In genomic region chr19:46952986-46953385, GRCm38 (mm10) we compare ENCODE assay signal across 29 mouse cellular contexts.
DNase-seq lines count a peak whose midpoint lies in the region; ATAC-seq and TF ChIP-seq lines count a peak whose summit lies in the region.
"Had no signal": no experiment of that assay in that cellular context is flagged by ENCODE, and none has a peak within 500 bp of the region (broad histone marks: within the 10 kb centered on the region; RNA-seq: fewer than 3 reads in every experiment).

No protein-coding gene starts in this region.

- no peak for TF ChIP-seq POLR2A in limb, embryonic 14.5 days (IDR thresholded peaks at IDR 0.05; ENCODE audit: borderline replicate concordance, extremely low read depth, insufficient read depth, insufficient read length)

- H3K4me1 ChIP-seq in midbrain, postnatal 0 days (ENCODE audit: insufficient read depth, low read length) = no peaks in the 10 kb centered on the region; the same call in 1 of the 2 replicates
- no peaks in the 10 kb centered on the region for H3K4me1 ChIP-seq in midbrain, embryonic 13.5 days (replicated peaks)
- H3K4me1 ChIP-seq in limb, embryonic 14.5 days (ENCODE audit: control insufficient read depth, insufficient read depth, low read length) = peaks cover 3% of the 10 kb centered on the region; the same call in 1 of the 2 replicates
- H3K4me1 ChIP-seq: hindbrain, embryonic 10.5 days; intestine, embryonic 15.5 days had no signal

- no peak for ATAC-seq in midbrain, postnatal 0 days (ENCODE audit: low FRiP score)
- ATAC-seq in midbrain, embryonic 13.5 days = no peak
- no peak for ATAC-seq in limb, embryonic 14.5 days (ENCODE audit: low FRiP score, low read depth)
- ATAC-seq: forebrain, embryonic 14.5 days; hindbrain, embryonic 16.5 days; intestine, embryonic 15.5 days; midbrain, embryonic 15.5 days; Patski had no signal

- intact Hi-C loops in heart, postnatal 25 days (cut with DNase I) = no loop called here

- H3K27ac ChIP-seq in layer of hippocampus, adult 2 months = peak overlapping the region; percentile 40; the same call in 1 of the 2 replicates
- H3K27ac ChIP-seq in midbrain, postnatal 0 days (ENCODE audit: low read depth, low read length) = no peak overlapping the region
- no peak overlapping the region for H3K27ac ChIP-seq in midbrain, embryonic 13.5 days
- peak overlapping the region; percentile 48 for H3K27ac ChIP-seq in limb, embryonic 14.5 days (replicated peaks; ENCODE audit: low read depth, low read length)
- H3K27ac ChIP-seq: embryonic facial prominence, embryonic 13.5 days; hindbrain, embryonic 10.5 days; intestine, embryonic 15.5 days; midbrain, embryonic 15.5 days; stomach, postnatal 0 days had no signal

- peak; percentile 67 for DNase-seq in heart, adult 11 months
- DNase-seq in heart, postnatal 25 days (ENCODE audit: low spot score) = no peak
- DNase-seq in layer of hippocampus, adult 2 months (ENCODE audit: low spot score in 2 of 2) = no peak
- DNase-seq in layer of hippocampus, adult 9-11 months = no peak
- no peak for DNase-seq in midbrain, postnatal 0 days (ENCODE audit: low spot score)
- DNase-seq in limb, embryonic 14.5 days (ENCODE audit: low spot score) = no peak
- DNase-seq in right cerebral cortex, postnatal 36 days (ENCODE audit: low spot score in 2 of 2) = no peak
- DNase-seq: adrenal gland, adult 2 months; B cell, adult 2 months; cerebellum, adult 11 months; cerebellum, postnatal 10 days; gastrocnemius, postnatal 14 days; kidney, adult 8-10 months; kidney, postnatal 10 days; lung, postnatal 4 days had no signal

- H3K36me3 ChIP-seq in midbrain, postnatal 0 days (ENCODE audit: insufficient read depth, low read length) = peaks cover 5% of the 10 kb centered on the region
- H3K36me3 ChIP-seq in midbrain, embryonic 13.5 days = peaks cover 17% of the 10 kb centered on the region
- peaks cover 13% of the 10 kb centered on the region for H3K36me3 ChIP-seq in limb, embryonic 14.5 days (ENCODE audit: control insufficient read depth, insufficient read depth, low read length)
- H3K36me3 ChIP-seq: midbrain, embryonic 15.5 days had no signal

- H3K9ac ChIP-seq in midbrain, postnatal 0 days (replicated peaks; ENCODE audit: low read length, poor library complexity, severe bottlenecking) = no peak overlapping the region
- H3K9ac ChIP-seq in midbrain, embryonic 13.5 days (replicated peaks) = no peak overlapping the region
- no peak overlapping the region for H3K9ac ChIP-seq in limb, embryonic 14.5 days (ENCODE audit: low read depth, low read length, severe bottlenecking)
- H3K9ac ChIP-seq: embryonic facial prominence, embryonic 13.5 days; intestine, embryonic 15.5 days; midbrain, embryonic 15.5 days had no signal

- no peak overlapping the region for H3K4me2 ChIP-seq in midbrain, postnatal 0 days (ENCODE audit: low read depth, low read length, poor library complexity, severe bottlenecking)
- no peak overlapping the region for H3K4me2 ChIP-seq in midbrain, embryonic 13.5 days (replicated peaks)
- no peak overlapping the region for H3K4me2 ChIP-seq in limb, embryonic 14.5 days (replicated peaks; ENCODE audit: low read depth, low read length, severe bottlenecking)
- H3K4me2 ChIP-seq: embryonic facial prominence, embryonic 13.5 days; heart, embryonic 11.5 days; intestine, embryonic 15.5 days; midbrain, embryonic 15.5 days had no signal

- 64% methylated on average over 5 of the region's 5 CpGs for WGBS in midbrain, postnatal 0 days
- WGBS in midbrain, embryonic 13.5 days = 82% methylated on average over 5 of the region's 5 CpGs
- 65% methylated on average over 5 of the region's 5 CpGs for WGBS in limb, embryonic 14.5 days

- H3K9me3 ChIP-seq in midbrain, postnatal 0 days (ENCODE audit: low read length) = no peaks in the 10 kb centered on the region
- H3K9me3 ChIP-seq in midbrain, embryonic 13.5 days = no peaks in the 10 kb centered on the region
- H3K9me3 ChIP-seq in limb, embryonic 14.5 days (ENCODE audit: control insufficient read depth, low read length) = no peaks in the 10 kb centered on the region
- H3K9me3 ChIP-seq: embryonic facial prominence, embryonic 13.5 days; G1E; hindbrain, embryonic 10.5 days; intestine, embryonic 15.5 days; midbrain, embryonic 15.5 days had no signal

- no peak overlapping the region for H3K4me3 ChIP-seq in layer of hippocampus, adult 2 months
- no peak overlapping the region for H3K4me3 ChIP-seq in midbrain, postnatal 0 days (ENCODE audit: low read depth, low read length)
- H3K4me3 ChIP-seq in midbrain, embryonic 13.5 days (replicated peaks) = no peak overlapping the region
- no peak overlapping the region for H3K4me3 ChIP-seq in limb, embryonic 14.5 days (replicated peaks; ENCODE audit: low read length)
- H3K4me3 ChIP-seq: embryonic facial prominence, embryonic 13.5 days; erythroblast, embryonic 14.5 days; hindbrain, embryonic 10.5 days; intestine, embryonic 15.5 days; midbrain, embryonic 15.5 days; myocyte had no signal

- peak; percentile 62 for TF ChIP-seq CTCF in layer of hippocampus, adult 2 months (conservative IDR thresholded peaks at IDR 0.05)
- TF ChIP-seq CTCF in midbrain, postnatal 0 days (IDR thresholded peaks at IDR 0.05) = 0 out of 2 replicates have a peak, but pooled peaks have one; percentile 21

- H3K27me3 ChIP-seq in midbrain, postnatal 0 days (ENCODE audit: insufficient read depth, low read length) = no peaks in the 10 kb centered on the region
- H3K27me3 ChIP-seq in midbrain, embryonic 13.5 days = no peaks in the 10 kb centered on the region
- H3K27me3 ChIP-seq in limb, embryonic 14.5 days (ENCODE audit: control insufficient read depth, insufficient read depth, low read length) = no peaks in the 10 kb centered on the region
- H3K27me3 ChIP-seq: CH12.LX; embryonic facial prominence, embryonic 13.5 days; intestine, embryonic 15.5 days; midbrain, embryonic 15.5 days; Patski had no signal

Comparison
In these comparisons a context has a peak if more than half of its experiments do, and no peak if none do; other contexts are left out.
1. H3K27ac ChIP-seq: peak in layer of hippocampus, adult 2 months (single experiment) and limb, embryonic 14.5 days (single experiment); none in midbrain, postnatal 0 days (single experiment) and midbrain, embryonic 13.5 days (single experiment).